Mouse (Mus musculus): ENCODE measurements around the gene Taf12. TPM values are rescaled to one million over a fixed set of nuclear protein-coding genes. Genes with fewer than 3 reads are reported as not detected.
A peak's percentile ranks its signal among the peaks of the same experiment; 100 is the strongest.
"Not testable (repeated sequence)": the region's sequence is repeated elsewhere in the genome, so short reads cannot be mapped to it uniquely, and the experiment has no call there.

Gene Taf12
- polyA plus RNA-seq, 1 experiment: 20.5 TPM

- peak overlapping the region; percentile 43 for H3K4me3 ChIP-seq (replicated peaks; ENCODE audit: control insufficient read depth, low read depth, low read length)
- H3K4me1 ChIP-seq (ENCODE audit: control insufficient read depth, insufficient read depth, low read length): no peaks in the 10 kb centered on the region; the same call in 1 of the 2 replicates
- TF ChIP-seq POLR2A (IDR thresholded peaks at IDR 0.05; ENCODE audit: borderline replicate concordance, control insufficient read depth, low read depth, low read length): no peak
- no peak for TF ChIP-seq CTCF (IDR thresholded peaks at IDR 0.05; ENCODE audit: control insufficient read depth, insufficient read depth, low read length)
- WGBS: 64% methylated on average over 16 of the region's 16 CpGs
- H3K27ac ChIP-seq (ENCODE audit: control insufficient read depth, insufficient read depth, low read depth, low read length, poor library complexity): no peak overlapping the region
Observed at GRCm38 (mm10) chr4:132301965-132302938, 28.1 kb downstream of the Taf12 start.

- Histone ChIP-seq H3K4me1 (ENCODE audit: control insufficient read depth, insufficient read depth, low read length) (no peaks in the 10 kb centered on the region; the same call in 1 of the 2 replicates), H3K27ac (ENCODE audit: control insufficient read depth, insufficient read depth, low read depth, low read length, poor library complexity) (no peak within 1 kb of the TSS), H3K4me3 (replicated peaks; ENCODE audit: control insufficient read depth, low read depth, low read length) (peak within 1 kb of the TSS; percentile 43)
- 1% methylated on average over 31 of the region's 31 CpGs for WGBS
- no peak for TF ChIP-seq POLR2A (IDR thresholded peaks at IDR 0.05; ENCODE audit: borderline replicate concordance, control insufficient read depth, low read depth, low read length)
- no peak for TF ChIP-seq CTCF (IDR thresholded peaks at IDR 0.05; ENCODE audit: control insufficient read depth, insufficient read depth, low read length)
Observed at GRCm38 (mm10) chr4:132302939-132303479, 28.8 kb downstream of the Taf12 start, which contains the start of gene Rab42. TSS of gene Rab42 (minus strand) at chr4:132303385.

- H3K27ac ChIP-seq (ENCODE audit: control insufficient read depth, insufficient read depth, low read depth, low read length, poor library complexity); H3K4me1 ChIP-seq (ENCODE audit: control insufficient read depth, insufficient read depth, low read length): not testable (repeated sequence)
- H3K4me3 ChIP-seq (replicated peaks; ENCODE audit: control insufficient read depth, low read depth, low read length): peak overlapping the region; percentile 11
- 55% methylated on average over 6 of the region's 6 CpGs for WGBS
Observed at GRCm38 (mm10) chr4:132303484-132303883, 29.3 kb downstream of the Taf12 start.

- TF ChIP-seq CTCF (IDR thresholded peaks at IDR 0.05; ENCODE audit: control insufficient read depth, insufficient read depth, low read length) (no peak), POLR2A (IDR thresholded peaks at IDR 0.05; ENCODE audit: borderline replicate concordance, control insufficient read depth, low read depth, low read length) (no peak)
Observed at GRCm38 (mm10) chr4:132305276-132305675, 31.1 kb downstream of the Taf12 start.

GRCm38 (mm10) chr4:132306004-132306403 is 31.8 kb downstream of the Taf12 start:
- H3K4me3 ChIP-seq (replicated peaks; ENCODE audit: control insufficient read depth, low read depth, low read length): no peak overlapping the region
- TF ChIP-seq POLR2A (IDR thresholded peaks at IDR 0.05; ENCODE audit: borderline replicate concordance, control insufficient read depth, low read depth, low read length) (no peak), CTCF (IDR thresholded peaks at IDR 0.05; ENCODE audit: control insufficient read depth, insufficient read depth, low read length) (no peak)
- no peak overlapping the region for H3K27ac ChIP-seq (ENCODE audit: control insufficient read depth, insufficient read depth, low read depth, low read length, poor library complexity)
- peaks cover 2% of the 10 kb centered on the region for H3K4me1 ChIP-seq (ENCODE audit: control insufficient read depth, insufficient read depth, low read length)
- WGBS: 14% methylated on average over 6 of the region's 6 CpGs

More at GRCm38 (mm10) chr4:132305276-132305675, 31.1 kb downstream of the Taf12 start:
- 26% methylated on average over 8 of the region's 8 CpGs for WGBS
- H3K27ac ChIP-seq (ENCODE audit: control insufficient read depth, insufficient read depth, low read depth, low read length, poor library complexity): no peak overlapping the region
- H3K4me1 ChIP-seq (ENCODE audit: control insufficient read depth, insufficient read depth, low read length): peaks cover 2% of the 10 kb centered on the region
- no peak overlapping the region for H3K4me3 ChIP-seq (replicated peaks; ENCODE audit: control insufficient read depth, low read depth, low read length)

GRCm38 (mm10) chr4:132308437-132309139 is 34.4 kb downstream of the Taf12 start:
- peaks cover 2% of the 10 kb centered on the region for H3K4me1 ChIP-seq (ENCODE audit: control insufficient read depth, insufficient read depth, low read length)
- peak overlapping the region; percentile 82 for H3K27ac ChIP-seq (ENCODE audit: control insufficient read depth, insufficient read depth, low read depth, low read length, poor library complexity)
- TF ChIP-seq POLR2A (IDR thresholded peaks at IDR 0.05; ENCODE audit: borderline replicate concordance, control insufficient read depth, low read depth, low read length): peak; percentile 84
- no peak for TF ChIP-seq CTCF (IDR thresholded peaks at IDR 0.05; ENCODE audit: control insufficient read depth, insufficient read depth, low read length)
- WGBS: under 1% methylated on average over 41 of the region's 41 CpGs
- H3K4me3 ChIP-seq (replicated peaks; ENCODE audit: control insufficient read depth, low read depth, low read length): peak overlapping the region; percentile 93

GRCm38 (mm10) chr4:132309140-132309848 is 35.1 kb downstream of the Taf12 start:
- Histone ChIP-seq H3K4me3 (replicated peaks; ENCODE audit: control insufficient read depth, low read depth, low read length) (peak overlapping the region; percentile 93), H3K27ac (ENCODE audit: control insufficient read depth, insufficient read depth, low read depth, low read length, poor library complexity) (peak overlapping the region; percentile 57; the same call in 1 of the 2 replicates), H3K4me1 (ENCODE audit: control insufficient read depth, insufficient read depth, low read length) (peaks cover 2% of the 10 kb centered on the region)
- WGBS: under 1% methylated on average over 15 of the region's 15 CpGs
- TF ChIP-seq CTCF (IDR thresholded peaks at IDR 0.05; ENCODE audit: control insufficient read depth, insufficient read depth, low read length) (no peak), POLR2A (IDR thresholded peaks at IDR 0.05; ENCODE audit: borderline replicate concordance, control insufficient read depth, low read depth, low read length) (no peak)
